Mouse (Mus musculus): ENCODE data around the gene Zbtb44.

Zbtb44 gene

GRCm38 (mm10) chr9:31072256-31072655 lies 41.8 kb downstream of the Zbtb44 start:
- DNase-seq, result no peak

DNA sequence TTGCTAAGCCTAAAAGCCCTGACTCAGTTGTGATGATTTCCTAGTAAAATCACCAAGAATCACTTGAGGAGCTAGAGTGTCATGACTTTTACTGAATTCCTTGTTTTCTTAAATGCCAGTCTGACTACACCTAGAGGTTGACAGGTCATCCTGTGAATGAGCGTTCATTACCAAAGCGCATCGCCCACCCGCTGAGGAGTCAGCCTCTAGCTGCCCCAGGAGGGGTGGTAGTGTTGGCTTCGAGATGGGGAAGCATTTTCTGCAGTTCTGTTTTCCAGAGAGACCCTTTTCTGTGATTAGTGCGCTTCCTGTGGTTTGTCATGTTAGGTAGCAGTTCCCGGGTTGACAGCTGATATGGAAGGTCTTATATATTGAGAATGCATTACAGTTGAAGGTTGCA lies 43.4 kb downstream of the Zbtb44 start:
- no peak for DNase-seq

DNA sequence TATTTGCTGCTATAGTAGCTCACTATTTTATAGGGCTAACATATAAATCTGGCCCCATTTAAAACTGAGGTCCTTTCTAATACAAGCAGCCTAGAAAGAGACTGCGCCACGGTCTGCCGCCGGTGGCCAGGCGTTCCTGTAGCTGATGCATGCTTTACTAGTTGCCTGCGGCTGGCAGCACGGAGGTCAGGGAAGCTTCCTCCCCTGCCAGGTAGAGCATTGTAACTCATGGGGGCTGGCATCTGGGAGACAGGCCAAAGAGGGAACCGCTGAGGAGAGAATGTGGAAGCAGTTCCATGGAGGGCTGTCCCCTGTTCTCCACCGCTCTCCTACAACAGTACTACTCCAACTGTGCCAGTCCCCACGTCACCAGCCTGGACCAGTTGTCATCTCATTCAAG lies 44.4 kb downstream of the Zbtb44 start:
- DNase-seq, result no peak

GRCm38 (mm10) chr9:31080726-31081125 lies 50.3 kb downstream of the Zbtb44 start:
- no peak for DNase-seq

DNA sequence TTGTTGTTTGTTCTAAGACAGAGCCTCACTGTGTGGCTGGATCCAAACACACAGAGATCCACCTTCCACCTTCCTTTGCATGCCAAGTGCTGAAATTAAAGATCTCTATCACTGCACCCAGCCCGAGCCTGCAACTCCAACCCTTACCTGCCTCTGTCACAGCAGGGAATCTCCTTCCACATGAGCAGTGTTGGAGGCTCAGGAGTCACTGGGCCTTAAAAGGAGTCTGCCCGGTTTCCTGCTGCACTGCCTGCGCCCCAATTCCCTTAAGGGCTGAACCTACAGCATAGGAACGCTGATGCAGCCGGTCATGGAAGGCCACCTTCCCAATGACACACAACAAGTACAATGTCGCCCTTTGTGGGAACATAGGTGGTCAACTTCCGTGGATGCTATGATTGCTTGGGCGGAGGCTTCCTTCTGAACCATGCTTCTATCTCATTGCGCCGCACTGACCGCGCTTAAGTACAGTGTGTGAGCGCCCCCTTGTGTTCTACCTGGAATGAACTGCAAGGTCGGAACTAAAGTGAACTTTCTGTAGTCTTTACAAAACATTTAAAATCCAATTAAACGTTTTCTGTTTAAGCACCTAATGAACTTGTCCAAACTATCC lies 51.7 kb downstream of the Zbtb44 start:
- DNase-seq, result peak; percentile 60

GRCm38 (mm10) chr9:31082771-31083170 lies 52.3 kb downstream of the Zbtb44 start:
- DNase-seq, result no peak

- no peak for DNase-seq
These were observed 55.1 kb downstream of the Zbtb44 start for GRCm38 (mm10) chr9:31085556-31085955.

- DNase-seq, result peak; percentile 63
These were observed 55.8 kb downstream of the Zbtb44 start for GRCm38 (mm10) chr9:31086085-31086753.

- DNase-seq, result no peak
These were observed 56.3 kb downstream of the Zbtb44 start for GRCm38 (mm10) chr9:31086754-31087145.

- DNase-seq, result no peak
These were observed 57.0 kb downstream of the Zbtb44 start for GRCm38 (mm10) chr9:31087466-31087865.

GRCm38 (mm10) chr9:31088116-31088515 lies 57.7 kb downstream of the Zbtb44 start:
- no peak for DNase-seq

DNA sequence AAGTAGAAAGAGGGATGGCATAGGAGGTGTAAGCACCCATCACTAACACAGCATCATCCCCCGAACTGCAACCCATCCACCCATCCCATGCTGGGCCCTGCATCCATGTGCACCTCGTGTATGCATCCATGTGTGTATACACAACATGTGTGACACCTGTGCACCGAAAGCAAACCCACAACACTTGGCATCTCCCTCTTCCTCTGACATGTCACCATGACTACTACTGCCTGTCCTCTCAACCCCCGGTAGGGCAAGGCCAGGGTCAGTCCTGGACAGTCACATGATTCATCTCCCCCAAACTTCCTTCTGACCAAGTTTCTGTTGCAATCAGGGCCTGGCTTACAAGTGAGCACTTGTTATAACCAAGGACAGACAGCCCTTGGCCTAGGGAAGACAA lies 58.4 kb downstream of the Zbtb44 start:
- no peak for DNase-seq

GRCm38 (mm10) chr9:31089541-31089940 lies 59.1 kb downstream of the Zbtb44 start:
- DNase-seq, result no peak

DNA sequence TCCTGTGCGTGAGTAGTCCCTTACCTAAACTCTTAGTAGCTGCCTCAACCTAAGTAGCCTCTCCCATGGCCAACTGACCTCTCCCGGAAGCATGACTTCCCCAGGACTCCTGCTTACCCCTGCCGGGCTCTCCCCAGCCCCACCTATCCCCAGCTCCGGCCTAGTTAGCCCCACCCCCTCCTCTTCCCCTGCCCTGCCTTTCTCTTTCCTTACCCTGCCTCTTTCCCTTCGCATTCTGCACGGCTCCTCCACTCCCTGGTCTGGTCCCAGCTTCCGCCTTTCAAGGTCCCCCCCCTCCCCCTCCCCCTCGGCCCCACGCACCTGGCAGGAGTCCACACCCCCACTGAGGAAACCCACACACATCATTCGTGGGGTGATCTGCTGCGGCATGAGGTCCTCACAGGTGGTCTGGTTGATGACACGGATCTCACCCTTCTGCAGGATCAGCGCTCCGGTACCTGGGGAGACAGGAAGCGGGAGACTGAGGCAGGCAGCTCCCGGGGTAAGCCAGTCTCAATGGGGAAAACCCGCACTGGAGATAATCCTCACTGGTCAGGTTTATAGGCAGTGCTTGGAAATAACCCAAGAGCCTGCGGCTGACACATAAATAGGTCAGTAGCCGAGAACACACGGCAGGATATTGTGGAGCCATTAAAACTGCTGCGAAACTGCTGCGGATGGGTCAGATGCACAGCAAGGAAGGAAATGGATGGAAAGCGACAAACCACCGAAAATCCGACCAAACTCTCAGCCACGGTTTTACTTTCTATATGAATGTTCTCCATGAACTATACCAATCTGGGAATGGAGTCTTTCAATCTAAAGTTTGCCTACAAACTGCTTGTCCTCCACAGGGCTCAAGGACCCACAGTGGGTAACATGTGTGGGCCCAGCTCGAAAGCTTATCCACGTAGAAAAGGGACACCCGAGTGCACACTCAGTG lies 59.9 kb downstream of the Zbtb44 start:
- DNase-seq, result no peak

DNA sequence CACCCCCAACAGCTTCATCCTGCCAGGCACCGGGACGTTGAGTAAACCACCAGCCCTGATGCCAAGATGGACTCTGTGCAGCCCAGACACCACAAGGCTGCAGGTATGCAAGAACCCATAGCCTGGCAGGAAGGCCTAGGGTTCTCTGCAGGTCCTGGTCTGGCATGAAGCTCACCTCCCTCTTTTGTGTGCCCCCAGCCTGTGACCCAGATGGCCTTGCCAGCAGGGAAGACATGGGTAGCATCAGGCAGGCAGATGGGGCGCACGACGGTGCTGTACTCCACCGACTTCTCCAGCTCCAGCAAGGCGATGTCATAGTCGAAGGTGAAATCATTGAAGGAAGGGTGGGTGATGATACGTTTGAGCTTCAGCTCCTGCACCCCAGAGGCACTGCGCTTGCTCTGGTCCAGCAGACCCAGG lies 60.7 kb downstream of the Zbtb44 start:
- DNase-seq, result no peak

GRCm38 (mm10) chr9:31092111-31092832 lies 61.8 kb downstream of the Zbtb44 start:
- DNase-seq, result no peak

- no peak for DNase-seq
These were observed 62.4 kb downstream of the Zbtb44 start for GRCm38 (mm10) chr9:31092833-31093195.

GRCm38 (mm10) chr9:31097088-31098082 lies 66.9 kb downstream of the Zbtb44 start:
- DNase-seq, result peak; percentile 43

- DNase-seq, result no peak
These were observed 67.7 kb downstream of the Zbtb44 start for GRCm38 (mm10) chr9:31098118-31098517.

GRCm38 (mm10) chr9:31108464-31108863 lies 78.0 kb downstream of the Zbtb44 start:
- no peak for DNase-seq

DNA sequence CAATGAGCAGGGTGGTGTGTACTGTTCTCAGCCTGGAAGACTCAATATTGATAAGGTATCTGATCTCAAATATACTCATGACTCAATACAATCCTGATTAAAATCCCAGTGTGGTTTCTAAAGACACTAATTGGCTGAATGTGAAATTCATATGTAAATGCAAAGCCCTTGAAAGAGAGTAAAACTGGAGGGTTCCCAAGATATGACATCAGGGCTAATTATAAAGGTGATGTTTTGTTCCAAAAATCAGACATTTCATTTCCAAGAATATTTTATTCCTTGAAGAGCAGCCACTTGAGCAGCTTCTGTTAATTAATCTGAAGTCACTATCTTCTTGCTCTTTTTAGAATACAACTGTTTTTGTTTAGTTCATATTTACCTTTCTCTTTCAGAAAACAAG lies 85.1 kb downstream of the Zbtb44 start:
- no peak for DNase-seq

GRCm38 (mm10) chr9:31117088-31117487 lies 86.6 kb downstream of the Zbtb44 start:
- DNase-seq, result no peak

Measured in layer of hippocampus, adult 9-11 months (tissue).